Mouse (Mus musculus) embryo, embryonic 10.5 days (tissue): ENCODE measurements at regions not wholly inside any gene's neighbourhood (a gene's known extent, or its start where the extent isn't known, plus 50 kb on each side); places are given as distances from the start of the nearest gene placed in this dataset.

Experiments used
- DNase-seq: peaks from one replicate; pipeline ENCODE4 v3.0.0-alpha.2; 2015; ENCODE audit warnings: low spot score

DNA sequence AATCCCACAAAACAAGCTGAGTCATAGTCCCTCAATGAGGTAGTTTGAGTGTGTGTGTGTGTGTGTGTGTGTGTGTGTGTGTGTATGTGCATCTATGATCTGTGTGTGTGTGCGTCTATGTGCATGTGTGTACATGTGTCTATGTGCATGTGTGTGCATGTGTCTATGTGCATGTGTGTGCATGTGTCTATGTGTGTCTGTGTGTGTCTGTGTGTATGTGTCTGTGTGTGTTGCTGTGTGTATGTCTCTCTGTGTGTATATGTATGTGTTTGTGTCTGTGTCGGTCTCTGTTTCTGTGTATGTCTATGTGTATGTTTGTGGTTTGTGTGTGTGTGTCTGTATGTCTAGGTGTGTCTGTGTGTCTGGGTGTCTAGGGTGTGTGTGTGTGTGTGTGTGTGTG, 309.1 kb upstream of the Brinp3 start:
- no peak for DNase-seq

DNA sequence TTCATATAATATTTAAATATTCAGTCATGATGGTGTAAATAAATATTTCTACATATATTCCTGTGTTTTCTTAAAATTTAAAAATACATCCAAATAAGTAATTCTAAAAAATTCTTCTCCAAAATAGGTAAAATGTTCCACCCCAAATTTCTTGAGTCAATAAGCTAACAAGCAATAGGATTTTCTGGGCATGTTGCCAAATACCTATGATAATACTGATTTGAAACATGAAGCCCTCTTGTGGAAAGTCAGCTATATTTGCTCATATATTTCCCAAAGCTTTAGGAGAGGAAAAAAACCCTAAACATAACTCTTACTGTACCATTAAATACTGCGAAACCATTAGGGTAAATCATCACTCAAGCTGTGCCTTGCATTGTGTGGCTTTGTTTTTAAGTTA, 282.9 kb upstream of the Brinp3 start:
- DNase-seq: no peak

DNA sequence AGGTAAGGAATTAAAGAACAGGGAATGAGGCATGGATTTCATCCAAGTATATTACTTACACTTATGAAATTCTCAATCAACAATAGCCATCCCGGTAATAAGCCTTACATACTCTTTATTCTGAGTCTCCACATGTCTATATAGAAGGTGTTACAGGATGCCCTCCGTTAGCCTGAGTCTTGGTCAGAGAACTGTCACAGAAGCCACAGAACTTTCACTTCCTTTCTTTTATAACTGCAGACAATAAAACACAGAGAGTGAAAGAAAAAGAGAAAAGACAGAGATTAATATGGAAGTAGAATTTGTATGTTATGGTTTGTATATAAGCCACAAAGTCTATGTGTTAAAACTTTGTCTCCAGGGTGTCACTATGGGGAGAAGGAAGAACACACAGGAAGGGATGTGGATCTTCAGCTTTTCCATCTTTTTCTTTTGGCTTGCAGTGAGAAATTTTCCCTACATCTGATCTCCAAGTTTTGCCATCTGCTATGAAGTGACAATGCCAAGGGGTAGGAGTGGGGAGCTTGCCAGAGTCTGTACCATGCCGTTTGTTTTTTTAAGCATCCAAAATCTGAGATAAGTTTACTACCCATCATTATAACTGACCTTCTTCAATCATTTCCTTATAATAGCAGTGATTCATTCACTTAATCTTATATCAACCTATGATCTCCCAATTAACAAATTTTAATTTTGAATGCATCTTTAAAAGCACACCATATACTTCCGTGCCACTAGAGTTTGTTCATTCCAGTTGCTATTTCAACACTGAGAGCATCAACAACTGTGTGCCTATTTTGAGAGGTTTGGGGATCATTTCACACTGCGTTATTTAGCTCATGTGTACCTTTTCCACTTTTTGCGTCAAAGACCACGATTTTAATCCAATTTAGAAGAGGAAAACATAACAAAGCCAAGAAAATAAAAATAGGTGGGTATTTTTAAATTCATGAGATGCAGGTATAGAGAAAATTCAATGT, 262.8 kb upstream of the Brinp3 start:
- no peak for DNase-seq

DNA sequence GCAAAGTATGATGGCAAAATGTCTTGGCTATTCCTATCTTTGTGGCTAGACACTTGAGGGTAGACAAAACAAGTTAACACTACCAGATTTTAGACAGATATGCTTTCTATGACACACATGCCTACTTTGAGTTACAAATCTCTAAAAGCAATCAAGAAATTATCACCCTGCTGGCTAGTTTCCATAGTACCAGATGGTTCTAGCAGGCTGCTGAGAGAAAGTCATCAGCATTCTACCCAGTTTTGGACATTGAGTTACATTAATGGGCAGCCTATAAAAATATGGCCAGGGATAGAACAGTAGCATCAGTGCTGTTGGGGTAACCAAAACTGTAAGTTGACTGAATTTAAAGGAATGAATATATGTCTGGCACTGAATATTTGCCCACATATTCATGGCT, 234.2 kb upstream of the Brinp3 start:
- no peak for DNase-seq

DNA sequence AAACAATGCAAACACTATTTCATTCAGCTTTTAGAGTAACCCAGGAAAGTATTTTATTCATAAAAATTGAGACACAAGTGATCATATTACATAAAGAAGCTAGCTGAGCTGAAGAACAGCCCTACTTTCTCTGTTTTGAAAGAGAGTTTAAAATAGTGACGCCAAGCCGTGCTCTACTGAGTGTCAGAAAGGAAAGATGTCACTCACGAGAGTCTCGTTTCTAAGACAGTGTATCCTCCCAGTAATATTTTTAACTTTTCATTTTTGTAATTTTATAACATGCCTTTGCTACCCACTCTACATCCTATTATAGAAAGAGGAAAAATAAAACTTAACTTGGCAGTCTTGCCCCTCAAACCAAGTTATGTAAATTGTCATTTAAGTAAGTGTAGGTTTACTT, 195.5 kb upstream of the Brinp3 start:
- no peak for DNase-seq

DNA sequence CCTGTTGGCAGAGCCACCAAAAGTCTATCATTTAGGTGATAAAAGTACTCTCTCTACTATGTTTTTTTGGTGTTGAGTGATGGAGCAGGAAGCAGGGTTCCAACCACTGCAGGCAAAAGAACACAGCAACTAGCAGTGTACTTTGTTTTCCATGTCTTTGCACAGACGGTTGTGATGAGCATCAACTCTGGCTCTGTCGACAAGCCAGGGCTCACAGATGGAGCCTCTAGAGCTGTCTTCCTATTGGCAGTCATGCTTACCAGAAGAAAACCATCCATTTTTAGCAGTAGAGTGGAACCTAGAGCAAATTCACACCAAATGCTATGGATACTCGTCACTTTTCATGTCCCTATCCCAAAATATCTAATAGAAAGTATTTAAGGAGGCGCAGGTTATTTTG, 182.0 kb upstream of the Brinp3 start:
- DNase-seq: no peak

DNA sequence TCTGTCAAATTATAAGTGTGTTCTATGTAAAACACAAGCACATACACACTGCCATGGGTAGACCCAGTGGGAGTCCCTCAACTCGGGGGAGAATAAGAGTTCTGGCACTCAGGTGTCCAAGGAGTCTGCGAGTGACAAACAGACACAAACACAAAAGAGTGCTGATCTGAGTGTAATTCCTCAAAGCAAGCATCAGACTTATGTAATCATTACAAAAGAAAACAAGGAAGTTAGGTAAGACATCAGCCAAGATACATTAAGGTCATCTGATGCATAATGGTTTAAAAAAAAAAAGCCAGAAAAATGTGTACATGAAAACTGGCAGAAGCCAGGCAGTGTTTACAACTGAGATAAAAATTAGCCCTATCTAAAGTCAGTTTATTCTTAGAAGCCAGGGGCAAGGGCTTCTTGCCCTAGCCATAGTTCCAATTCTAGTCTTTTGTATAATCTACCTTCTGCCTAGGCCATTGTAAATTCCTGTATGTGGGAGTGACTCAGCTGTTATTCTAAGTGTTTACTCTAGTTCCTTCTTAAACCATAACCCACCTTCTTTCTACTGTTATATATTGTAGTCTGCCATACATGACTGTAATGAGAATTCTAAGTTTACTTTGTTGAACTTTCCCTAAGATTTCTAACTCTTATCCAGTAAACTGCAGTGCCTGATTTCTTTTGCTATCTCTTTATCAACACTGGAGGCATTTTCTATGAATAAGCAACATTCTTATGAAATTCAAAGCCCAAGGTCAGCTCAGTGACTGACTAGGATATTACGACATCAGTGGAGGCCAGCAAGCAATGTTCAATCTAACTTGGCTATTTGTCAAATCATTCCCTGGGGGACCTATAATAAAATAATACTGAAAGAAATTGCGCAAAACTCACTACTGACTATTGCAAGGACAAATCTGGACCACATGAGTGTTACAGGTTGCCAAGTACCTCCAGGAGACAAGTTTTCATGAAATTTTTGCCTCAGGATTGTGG, 178.1 kb upstream of the Brinp3 start:
- DNase-seq: no peak

DNA sequence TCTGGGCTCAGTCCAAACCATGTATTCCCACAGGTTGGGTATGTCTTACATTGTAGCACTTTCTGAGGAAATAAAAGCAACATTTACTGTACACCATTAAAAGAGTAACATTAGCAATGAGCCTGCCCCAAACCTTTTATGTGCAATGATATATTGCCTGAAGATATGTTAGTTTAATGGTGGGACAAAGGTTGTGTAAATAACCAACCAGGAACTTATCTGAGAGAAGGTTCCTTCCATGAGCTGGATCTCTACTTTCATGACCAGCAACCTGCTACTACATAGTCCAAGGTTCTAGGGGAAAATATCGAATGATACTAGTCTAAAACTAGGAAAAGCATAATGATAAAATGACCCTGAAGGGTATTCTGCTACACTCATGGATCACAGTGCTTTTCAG, 172.5 kb upstream of the Brinp3 start:
- no peak for DNase-seq

DNA sequence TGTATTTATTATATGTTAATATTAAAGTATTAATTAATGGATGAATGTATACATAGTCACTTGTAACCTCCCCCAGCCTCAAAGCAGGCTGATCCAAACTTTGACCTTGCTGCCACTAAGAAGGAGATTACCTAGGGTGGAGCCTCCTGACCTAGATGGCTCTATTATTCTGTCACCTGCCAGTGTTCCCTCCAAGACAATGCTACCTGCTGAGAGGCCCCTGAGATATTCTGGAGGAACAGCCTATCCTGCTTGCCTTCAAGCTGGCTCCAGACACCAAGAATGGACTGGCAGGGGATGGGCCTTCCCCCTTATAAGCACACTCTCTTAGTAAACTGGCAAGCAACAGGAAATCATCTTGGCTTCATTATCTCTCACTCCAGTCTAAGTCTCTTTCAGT, 171.7 kb upstream of the Brinp3 start:
- DNase-seq: no peak

DNA sequence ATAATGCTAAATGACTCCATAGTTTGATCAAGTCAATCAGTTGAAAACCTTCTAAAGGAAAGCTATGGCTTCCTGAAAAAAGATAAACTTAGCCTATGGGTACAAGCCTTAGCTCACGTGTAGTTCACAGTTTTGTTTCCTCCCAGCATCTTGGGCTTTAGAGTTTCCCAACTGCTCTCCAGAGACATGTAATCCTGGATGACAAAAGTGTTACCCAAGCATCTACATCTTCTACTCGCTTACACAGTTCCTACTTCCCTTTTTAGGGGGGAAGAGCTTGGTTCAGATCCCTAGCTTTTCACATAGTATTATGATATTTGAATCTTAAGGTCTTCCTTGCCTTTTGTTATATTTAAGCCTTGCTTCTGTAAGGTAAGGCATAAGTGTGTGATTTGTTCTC, 157.5 kb upstream of the Brinp3 start:
- DNase-seq: no peak

DNA sequence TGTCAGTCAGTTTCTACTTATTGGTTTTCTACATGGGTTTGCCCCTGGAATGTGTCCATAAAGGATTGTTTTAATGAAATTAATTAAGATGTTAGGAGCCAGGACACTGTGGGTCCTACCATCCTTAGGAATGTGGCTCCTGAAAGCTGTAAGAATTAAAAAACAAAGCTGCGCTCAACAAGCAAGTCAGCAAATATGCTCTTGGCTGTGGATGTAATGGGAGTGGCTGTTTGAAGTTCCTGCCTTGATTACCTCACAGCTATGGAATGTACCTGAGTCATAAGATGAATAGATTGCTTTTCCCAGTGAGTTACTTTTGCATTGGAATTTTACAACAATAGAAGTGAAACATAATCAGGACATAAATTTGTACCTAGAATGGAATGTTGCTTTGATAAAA, 137.6 kb upstream of the Brinp3 start:
- DNase-seq: no peak

DNA sequence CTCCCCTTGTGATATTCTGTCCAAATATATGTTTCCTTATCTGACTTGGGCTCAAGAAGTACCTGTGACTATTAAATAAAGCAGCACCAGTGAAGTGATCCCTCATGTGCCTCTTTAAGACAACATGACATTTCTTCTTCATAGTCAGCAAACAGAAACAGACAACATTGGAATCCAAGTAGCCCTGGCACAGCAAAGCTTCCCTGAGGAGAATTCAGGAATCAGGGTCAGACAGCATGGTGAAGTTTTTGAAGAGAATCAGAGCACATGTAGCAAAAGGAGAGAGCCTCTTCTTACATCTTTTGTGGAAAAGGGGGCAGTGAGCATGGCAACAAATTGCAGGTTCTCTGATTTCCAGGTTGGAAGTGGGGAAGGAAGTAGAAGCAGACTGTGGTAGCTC, 136.3 kb upstream of the Brinp3 start:
- no peak for DNase-seq

DNA sequence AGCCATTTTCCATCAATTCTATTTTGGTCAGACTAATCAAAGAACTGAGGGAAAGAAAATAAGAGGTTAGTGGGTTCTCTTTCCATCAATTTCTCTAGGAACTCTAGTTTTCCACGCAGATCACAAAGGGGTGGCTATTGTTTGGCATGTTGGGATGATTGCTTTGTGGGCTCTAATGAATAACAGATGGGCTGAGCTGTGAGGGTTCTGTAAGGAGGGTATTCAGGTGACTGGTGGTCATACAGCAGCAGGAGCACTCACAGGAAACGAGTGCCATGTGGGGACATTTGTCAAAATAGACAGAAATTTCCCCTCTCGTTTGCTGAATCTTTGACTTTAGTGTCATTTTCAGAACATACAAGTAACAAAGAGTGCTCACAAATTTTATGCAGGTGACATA, 134.9 kb upstream of the Brinp3 start:
- peak; percentile 61 for DNase-seq

DNA sequence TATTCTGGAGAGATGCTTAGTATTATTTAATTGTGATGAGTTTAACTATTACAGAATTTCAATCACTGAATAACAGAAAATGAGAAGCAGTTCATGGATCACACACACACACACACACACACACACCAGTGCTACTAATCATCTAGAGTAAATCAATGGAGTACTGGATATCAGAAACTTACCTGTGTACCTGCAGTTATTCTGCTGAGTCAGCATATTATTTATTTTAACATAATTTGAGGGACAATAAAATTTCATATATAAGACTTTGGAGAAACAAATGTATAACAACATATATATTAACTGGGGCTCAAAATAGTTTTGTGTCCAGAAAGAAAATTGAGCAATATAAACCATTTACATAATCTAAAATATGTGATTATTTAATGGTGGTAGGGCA, 134.4 kb upstream of the Brinp3 start:
- no peak for DNase-seq

DNA sequence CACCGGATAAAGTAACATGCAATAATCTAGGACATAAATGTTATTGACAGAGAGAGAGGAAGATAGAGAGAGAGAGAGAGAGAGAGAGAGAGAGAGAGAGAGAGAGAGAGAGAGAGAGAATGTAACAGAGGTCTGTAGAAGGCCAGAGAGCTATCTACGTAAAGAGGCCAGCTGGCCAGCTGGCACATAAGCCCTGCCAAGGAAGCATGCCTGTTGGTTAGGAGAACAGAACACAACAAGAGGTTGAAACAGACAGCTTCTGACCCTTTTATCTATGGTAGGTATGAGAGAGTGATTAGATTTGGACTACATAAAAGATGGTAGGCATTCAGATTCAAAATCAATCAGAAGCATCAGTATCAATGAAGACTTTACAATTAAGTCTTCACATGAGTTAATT, 130.8 kb upstream of the Brinp3 start:
- no peak for DNase-seq
